Mouse (Mus musculus) CH12F3 (cell line): ENCODE results near the gene Vinac1.
"Not testable (repeated sequence)": the region's sequence is repeated elsewhere in the genome, so short reads cannot be mapped to it uniquely, and the experiment has no call there.

Source experiments
- in situ Hi-C: fragments of 300-500 bp; cut with MboI; formaldehyde crosslinking; loops from 2 replicates; pipeline ENCODE4 v1.14.3; 2020; ENCODE audit warnings: low sequenced_read_pairs

Gene Vinac1

GRCm38 (mm10) chr2:129040567-129040966 is 7.4 kb downstream of the Vinac1 start:
- in situ Hi-C loops, result no loop called here

- in situ Hi-C loops, result no loop called here
Observed at GRCm38 (mm10) chr2:129038937-129039631, 8.9 kb downstream of the Vinac1 start.

GRCm38 (mm10) chr2:129038426-129038936 is 9.5 kb downstream of the Vinac1 start:
- in situ Hi-C loops, result no loop called here

GRCm38 (mm10) chr2:129035381-129035780 is 12.6 kb downstream of the Vinac1 start:
- in situ Hi-C loops, result no loop called here

- in situ Hi-C loops, result no loop called here
Observed at GRCm38 (mm10) chr2:129024820-129025219, 23.2 kb downstream of the Vinac1 start.

- in situ Hi-C loops, result no loop called here
Observed at GRCm38 (mm10) chr2:129020106-129020505, 27.9 kb downstream of the Vinac1 start.

- in situ Hi-C loops, result not testable (repeated sequence)
Observed at GRCm38 (mm10) chr2:129008867-129009266, 39.1 kb downstream of the Vinac1 start.

GRCm38 (mm10) chr2:129006194-129006749 is 41.7 kb downstream of the Vinac1 start:
- in situ Hi-C loops, result no loop called here

GRCm38 (mm10) chr2:129004872-129005271 is 43.1 kb downstream of the Vinac1 start:
- in situ Hi-C loops, result no loop called here

- in situ Hi-C loops, result no loop called here
Observed at GRCm38 (mm10) chr2:128984746-128985145, 63.2 kb downstream of the Vinac1 start.

- in situ Hi-C loops, result no loop called here
Observed at GRCm38 (mm10) chr2:128975572-128975971, 72.4 kb downstream of the Vinac1 start.
